Mouse (Mus musculus) E14TG2a.4 (cell line): ENCODE data around the gene Pip5kl1.

Experiments used
- CTCF ChIP-seq: conservative IDR thresholded peaks from 2 replicates; pipeline ENCODE4 v1.5.1; 2014; ENCODE audit warnings: low read length
- NANOG ChIP-seq: IDR thresholded peaks from 2 replicates; pipeline ENCODE4 v1.6.1; 2014; ENCODE audit warnings: borderline replicate concordance, low read length, mixed read lengths
- POU5F1 ChIP-seq: IDR thresholded peaks from 2 replicates; pipeline ENCODE4 v1.6.1; 2014; ENCODE audit warnings: low read length, borderline replicate concordance

GRCm38 (mm10) chr2:32572196-32572595 lies 2.4 kb upstream of the Pip5kl1 start:
- TF ChIP-seq CTCF (no peak), NANOG (no peak), POU5F1 (no peak)
